ENCODE assay signal across 7 mouse cellular contexts in the genomic region with DNA sequence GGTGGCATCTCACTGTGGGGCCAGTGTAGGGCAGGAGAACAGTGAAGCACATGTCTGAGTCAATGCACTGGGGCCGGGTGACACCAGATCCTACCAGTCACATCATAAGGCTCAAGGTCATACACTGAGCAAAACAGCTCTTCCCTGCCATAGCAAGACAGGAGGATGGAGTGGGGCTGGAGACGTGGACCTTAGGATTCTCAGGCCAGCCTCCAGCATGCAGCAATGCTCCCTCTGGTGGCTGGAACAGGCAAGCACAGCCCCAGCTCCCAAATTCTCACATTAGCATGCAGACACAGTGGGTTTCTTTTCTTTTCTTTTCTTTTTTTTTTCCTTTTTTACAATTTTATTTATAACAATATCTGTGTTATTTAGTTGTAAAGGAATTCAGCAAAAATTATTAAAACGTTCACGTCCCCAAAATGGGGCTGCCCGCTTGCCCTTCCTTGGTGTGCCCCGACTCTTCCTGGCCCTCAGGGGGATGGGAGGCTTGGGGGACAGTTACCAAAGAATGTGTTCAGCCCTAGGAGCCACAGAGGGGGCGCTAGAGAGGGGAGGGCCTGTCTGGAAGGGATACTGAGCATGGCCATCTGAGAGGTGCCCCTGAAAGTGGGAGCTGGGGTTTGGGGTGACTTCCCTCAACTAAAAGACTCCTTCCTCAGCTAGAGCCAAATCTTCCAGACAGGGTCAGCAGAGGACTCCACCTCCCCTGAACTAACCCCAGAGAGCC. TPM values are rescaled to one million over a fixed set of nuclear protein-coding genes. Genes with fewer than 3 reads are reported as not detected.
DNase-seq lines count a peak whose midpoint lies in the region; ATAC-seq and TF ChIP-seq lines count a peak whose summit lies in the region.

No protein-coding gene starts in this region.

- DNase-seq in ZHBTc4 (ENCODE audit: low read depth, low spot score) = peak; percentile 89
- peak; percentile 86 for DNase-seq in cerebellum, adult 9-11 months
- peak; percentile 73 to 76 for DNase-seq in frontal cortex, postnatal 25 days (ENCODE audit: low spot score in 2 of 2)
- peak; percentile 81 to 89 for DNase-seq in left cerebral cortex, postnatal 25 days (ENCODE audit: low spot score in 2 of 2)
- peak; percentile 90 for DNase-seq in midbrain, embryonic 14.5 days

- ATAC-seq in intestine, embryonic 15.5 days = peak; percentile 35
- ATAC-seq in midbrain, embryonic 14.5 days (ENCODE audit: low FRiP score, low TSS enrichment) = 0 out of 2 replicates have a peak, but pooled peaks have one; percentile 19

- no peaks in the 10 kb centered on the region for H3K9me3 ChIP-seq in intestine, embryonic 15.5 days
- H3K9me3 ChIP-seq in midbrain, embryonic 14.5 days (ENCODE audit: control insufficient read depth, low read length) = no peaks in the 10 kb centered on the region

- 27% methylated on average over 7 of the region's 7 CpGs for WGBS in intestine, embryonic 15.5 days
- WGBS in midbrain, embryonic 14.5 days = 23% methylated on average over 7 of the region's 7 CpGs
- 34% methylated on average over 7 of the region's 7 CpGs for WGBS in small intestine, adult 2 months

- H3K4me1 ChIP-seq in intestine, embryonic 15.5 days (replicated peaks) = peaks cover 18% of the 10 kb centered on the region
- peaks cover 41% of the 10 kb centered on the region for H3K4me1 ChIP-seq in midbrain, embryonic 14.5 days (ENCODE audit: control insufficient read depth, insufficient read depth, low read length)
- H3K4me1 ChIP-seq in small intestine, adult 2 months (ENCODE audit: control insufficient read depth, insufficient read depth, insufficient read length, low read length) = peaks cover 12% of the 10 kb centered on the region

- TF ChIP-seq CTCF in small intestine, adult 2 months (IDR thresholded peaks at IDR 0.05; ENCODE audit: extremely low read depth, insufficient read length, insufficient replicate concordance, low read depth, low read length) = peak; percentile 92

- no peak overlapping the region for H3K4me3 ChIP-seq in intestine, embryonic 15.5 days (replicated peaks)
- H3K4me3 ChIP-seq in midbrain, embryonic 14.5 days (replicated peaks; ENCODE audit: low read depth, low read length) = no peak overlapping the region
- H3K4me3 ChIP-seq in small intestine, adult 2 months (ENCODE audit: low read depth, low read length) = no peak overlapping the region

- no peak for TF ChIP-seq POLR2A in small intestine, adult 2 months (IDR thresholded peaks at IDR 0.05; ENCODE audit: low read depth, low read length)

- H3K9ac ChIP-seq in intestine, embryonic 15.5 days = no peak overlapping the region
- no peak overlapping the region for H3K9ac ChIP-seq in midbrain, embryonic 14.5 days (replicated peaks; ENCODE audit: low read length)

- peaks cover 36% of the 10 kb centered on the region for H3K27me3 ChIP-seq in intestine, embryonic 15.5 days (replicated peaks)
- peaks cover 22% of the 10 kb centered on the region for H3K27me3 ChIP-seq in midbrain, embryonic 14.5 days (ENCODE audit: control insufficient read depth, insufficient read depth, low read length)
- peaks cover 26% of the 10 kb centered on the region for H3K27me3 ChIP-seq in small intestine, adult 2 months (ENCODE audit: control insufficient read depth, insufficient read depth, low read length)

- H3K27ac ChIP-seq in intestine, embryonic 15.5 days = no peak overlapping the region
- H3K27ac ChIP-seq in midbrain, embryonic 14.5 days (replicated peaks; ENCODE audit: low read depth, low read length) = peak overlapping the region; percentile 74
- H3K27ac ChIP-seq in small intestine, adult 2 months (ENCODE audit: insufficient read depth, low read depth, low read length) = no peak overlapping the region

- H3K36me3 ChIP-seq in intestine, embryonic 15.5 days = peaks cover 21% of the 10 kb centered on the region; the same call in 1 of the 2 replicates
- peaks cover 49% of the 10 kb centered on the region for H3K36me3 ChIP-seq in midbrain, embryonic 14.5 days (ENCODE audit: control insufficient read depth, insufficient read depth, low read length)
- peaks cover 31% of the 10 kb centered on the region for H3K36me3 ChIP-seq in small intestine, adult 2 months (ENCODE audit: control insufficient read depth, insufficient read depth, low read length)

- no peak overlapping the region for H3K4me2 ChIP-seq in intestine, embryonic 15.5 days (replicated peaks)
- no peak overlapping the region for H3K4me2 ChIP-seq in midbrain, embryonic 14.5 days (ENCODE audit: low read length)

- intact Hi-C loops in left cerebral cortex, postnatal 25 days (cut with DNase I) = loop anchor here (1.0 to 2.0 kb wide), 2 partner anchors 29 to 199 kb away; no protein-coding TSS in a partner anchor

RNA-seq across cellular contexts. Expression of gene Nxph4, which starts 3.7 kb away (rescaled TPM):
- polyA plus RNA-seq in intestine, embryonic 15.5 days (2015; fragmentation: Nextera tagmentation; extraction: Ambion mirVana) = 4.9 and 5.7 TPM in 2 replicates
- total RNA-seq in left cerebral cortex, postnatal 25 days (2021) = 1 to 10 TPM; 5.5 to 6.9 TPM
- polyA plus RNA-seq in midbrain, embryonic 14.5 days (2014; fragmentation: Nextera tagmentation; extraction: Ambion mirVana) = 106 and 134 TPM in 2 replicates
- 0.32 and 0.41 TPM in 2 replicates for polyA plus RNA-seq in small intestine, adult 2 months (2012; rRNA removed)

RNA-seq across cellular contexts. Expression of gene Shmt2, which starts 15.8 kb away (rescaled TPM):
- 147 and 149 TPM in 2 replicates for polyA plus RNA-seq in intestine, embryonic 15.5 days (2015; fragmentation: Nextera tagmentation; extraction: Ambion mirVana)
- 10 to 100 TPM; 25.7 to 29.9 TPM for total RNA-seq in left cerebral cortex, postnatal 25 days (2021)
- 48.9 and 50.7 TPM in 2 replicates for polyA plus RNA-seq in midbrain, embryonic 14.5 days (2014; fragmentation: Nextera tagmentation; extraction: Ambion mirVana)
- 36.6 and 49.6 TPM in 2 replicates for polyA plus RNA-seq in small intestine, adult 2 months (2012; rRNA removed)

RNA-seq across cellular contexts. Expression of gene Ndufa4l2, which starts 23.3 kb away (rescaled TPM):
- 52.7 and 53.8 TPM in 2 replicates for polyA plus RNA-seq in intestine, embryonic 15.5 days (2015; fragmentation: Nextera tagmentation; extraction: Ambion mirVana)
- 1 to 10 TPM; 2.9 to 6.7 TPM for total RNA-seq in left cerebral cortex, postnatal 25 days (2021)
- polyA plus RNA-seq in midbrain, embryonic 14.5 days (2014; fragmentation: Nextera tagmentation; extraction: Ambion mirVana) = 14.2 and 18.6 TPM in 2 replicates
- 3.8 and 5.6 TPM in 2 replicates for polyA plus RNA-seq in small intestine, adult 2 months (2012; rRNA removed)

RNA-seq across cellular contexts. Expression of gene Stac3, which starts 36.5 kb away (rescaled TPM):
- polyA plus RNA-seq in intestine, embryonic 15.5 days (2015; fragmentation: Nextera tagmentation; extraction: Ambion mirVana) = 0.41 and 0.74 TPM in 2 replicates
- 1 to 10 TPM; 4.3 to 5.6 TPM for total RNA-seq in left cerebral cortex, postnatal 25 days (2021)
- polyA plus RNA-seq in midbrain, embryonic 14.5 days (2014; fragmentation: Nextera tagmentation; extraction: Ambion mirVana) = 0.32 and 1.0 TPM in 2 replicates
- 0.30 and 0.51 TPM in 2 replicates for polyA plus RNA-seq in small intestine, adult 2 months (2012; rRNA removed)

Comparison
In these comparisons a context has a peak if more than half of its experiments do, and no peak if none do; other contexts are left out.
1. RNA of gene Nxph4, which starts 3.7 kb away (polyA plus RNA-seq): 106 to 134 TPM in midbrain, embryonic 14.5 days; 4.9 to 5.7 TPM in intestine, embryonic 15.5 days and 0.32 to 0.41 TPM in small intestine, adult 2 months; every median in the first group is over 10 times any median in the second.
2. Peak in every context shown above with its lines, with median percentiles within 50 percentile points of each other: DNase-seq.